Mouse (Mus musculus) adrenal gland, postnatal 25 days (tissue): ENCODE results near the gene Xxylt1. TPM values are rescaled to one million over a fixed set of nuclear protein-coding genes. Genes with fewer than 3 reads are reported as not detected.

Experiments
- DNase-seq: peaks from one replicate; pipeline ENCODE4 v3.0.0; 2021; ENCODE audit warnings: mixed read lengths
- total RNA-seq: library from RNA; stranded (reverse); gene quantifications from 2 replicates; pipeline ENCODE4 v1.2.3, GENCODE M21; 2021

Xxylt1 gene
- total RNA-seq, 1 experiment from 2014 or later, result 14.9 TPM

DNA sequence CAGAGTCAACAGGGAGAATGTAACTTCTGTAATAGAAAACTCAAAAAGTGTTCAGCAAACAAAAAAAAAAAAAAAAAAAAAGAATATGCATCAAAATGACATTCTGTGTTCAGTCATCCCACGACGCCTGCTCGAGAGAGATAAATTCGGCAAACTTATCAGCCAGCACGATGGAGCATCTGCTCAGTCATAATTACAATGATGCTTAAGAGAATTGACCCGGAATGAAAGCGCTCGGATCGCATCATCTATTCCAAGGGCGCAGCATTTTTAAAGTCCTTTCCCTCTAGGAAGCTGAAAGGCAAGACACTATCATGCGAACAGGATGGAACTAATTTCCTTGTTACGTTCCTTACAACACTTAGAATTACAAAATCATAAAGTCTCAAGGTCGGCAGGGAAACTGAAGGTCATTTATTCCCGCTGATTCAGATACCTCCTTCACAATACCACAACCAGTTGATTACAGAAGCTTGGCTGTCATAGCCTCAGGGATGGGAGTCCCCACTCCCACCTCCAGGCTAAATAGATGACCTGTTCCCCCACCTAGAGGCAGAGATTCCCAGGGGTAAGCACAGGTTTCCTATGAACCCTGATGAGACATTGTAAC, 165.5 kb downstream of the Xxylt1 start:
- DNase-seq, result no peak

Other genes starting within 250 kb of the Xxylt1 start
- gene Acap2, start 119.8 kb upstream of the Xxylt1 start, total RNA-seq, result 43.3 and 49.5 TPM in 2 replicates
- gene Ppp1r2, start 193.8 kb upstream of the Xxylt1 start, total RNA-seq, result 70.9 and 74.0 TPM in 2 replicates
- gene Apod, start 233.4 kb upstream of the Xxylt1 start, total RNA-seq, result 3.3 and 7.6 TPM in 2 replicates